Mouse (Mus musculus): ENCODE measurements at regions not wholly inside any gene's neighbourhood (a gene's known extent, or its start where the extent isn't known, plus 50 kb on each side); places are given as distances from the start of the nearest gene placed in this dataset.

DNA sequence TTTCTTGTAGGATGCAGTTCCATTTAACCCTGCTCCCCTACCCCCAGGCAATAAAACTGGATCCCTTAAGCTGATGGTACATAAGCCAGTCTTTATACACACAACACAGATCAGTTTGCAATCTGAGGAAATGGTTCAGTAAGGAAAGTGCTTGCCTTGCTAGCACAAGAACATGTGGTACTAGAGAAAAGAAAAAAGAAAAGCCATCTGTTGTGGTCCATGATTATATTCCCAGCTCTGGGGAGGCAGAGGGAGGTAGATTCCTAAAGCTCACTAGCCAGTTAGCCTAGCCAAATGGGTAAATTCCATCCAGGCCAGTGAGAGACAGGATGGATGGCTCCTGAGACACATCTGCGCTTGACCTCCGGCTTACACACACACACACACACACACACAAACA is 206.2 kb upstream of the Ddx18 start:
- no peaks in the 10 kb centered on the region for H3K36me3 ChIP-seq (ENCODE audit: control insufficient read depth, insufficient read depth)
- H3K9ac ChIP-seq (replicated peaks; ENCODE audit: low read depth, low read length) = no peak overlapping the region
- H3K27ac ChIP-seq (ENCODE audit: low read length) = no peak overlapping the region
- no peak for ATAC-seq
- 100% methylated on average over 2 of the region's 2 CpGs for WGBS
- H3K9me3 ChIP-seq (ENCODE audit: control insufficient read depth, low read length) = no peaks in the 10 kb centered on the region
- no peak overlapping the region for H3K4me3 ChIP-seq (replicated peaks; ENCODE audit: low read length)
- H3K27me3 ChIP-seq (replicated peaks; ENCODE audit: control insufficient read depth, insufficient read depth, low read length) = no peaks in the 10 kb centered on the region
- H3K4me2 ChIP-seq (ENCODE audit: low read length) = no peak overlapping the region
- no peaks in the 10 kb centered on the region for H3K4me1 ChIP-seq (replicated peaks; ENCODE audit: control insufficient read depth, insufficient read depth, low read length)

DNA sequence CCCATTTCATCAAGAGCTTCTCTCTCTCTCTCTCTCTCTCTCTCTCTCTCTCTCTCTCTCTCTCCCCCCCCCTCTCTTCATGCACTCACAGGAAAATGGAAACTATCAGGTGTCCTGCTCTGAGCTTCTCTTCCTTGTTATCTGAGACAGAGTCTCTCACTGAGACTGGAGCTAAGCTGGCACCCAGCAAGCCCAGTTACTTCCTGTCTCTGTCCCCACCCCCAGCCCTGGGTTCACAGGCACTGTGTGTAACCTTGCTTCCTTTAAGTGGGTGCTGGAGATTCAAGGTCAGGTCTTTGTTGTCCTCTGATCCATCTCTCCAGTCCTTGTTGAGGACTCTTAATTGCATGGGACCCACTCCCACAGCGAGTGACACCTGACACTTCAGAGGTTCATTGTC is 203.7 kb upstream of the Ddx18 start:
- Histone ChIP-seq H3K4me3 (replicated peaks; ENCODE audit: low read length) (no peak overlapping the region), H3K36me3 (ENCODE audit: control insufficient read depth, insufficient read depth) (no peaks in the 10 kb centered on the region), H3K4me2 (ENCODE audit: low read length) (no peak overlapping the region), H3K27me3 (replicated peaks; ENCODE audit: control insufficient read depth, insufficient read depth, low read length) (no peaks in the 10 kb centered on the region), H3K27ac (ENCODE audit: low read length) (no peak overlapping the region), H3K9me3 (ENCODE audit: control insufficient read depth, low read length) (no peaks in the 10 kb centered on the region), H3K4me1 (replicated peaks; ENCODE audit: control insufficient read depth, insufficient read depth, low read length) (no peaks in the 10 kb centered on the region), H3K9ac (replicated peaks; ENCODE audit: low read depth, low read length) (no peak overlapping the region)
- 76% methylated on average over 1 of the region's 1 CpGs for WGBS
- no peak for ATAC-seq

- no peak for ATAC-seq
- Histone ChIP-seq H3K36me3 (ENCODE audit: control insufficient read depth, insufficient read depth) (no peaks in the 10 kb centered on the region), H3K9me3 (ENCODE audit: control insufficient read depth, low read length) (no peaks in the 10 kb centered on the region), H3K4me1 (replicated peaks; ENCODE audit: control insufficient read depth, insufficient read depth, low read length) (no peaks in the 10 kb centered on the region), H3K27ac (ENCODE audit: low read length) (no peak overlapping the region), H3K9ac (replicated peaks; ENCODE audit: low read depth, low read length) (no peak overlapping the region), H3K27me3 (replicated peaks; ENCODE audit: control insufficient read depth, insufficient read depth, low read length) (no peaks in the 10 kb centered on the region), H3K4me2 (ENCODE audit: low read length) (no peak overlapping the region), H3K4me3 (replicated peaks; ENCODE audit: low read length) (no peak overlapping the region)
- 61% methylated on average over 12 of the region's 12 CpGs for WGBS
Measured at GRCm38 (mm10) chr1:121770936-121771335, 203.1 kb upstream of the Ddx18 start.

- Histone ChIP-seq H3K27me3 (replicated peaks; ENCODE audit: control insufficient read depth, insufficient read depth, low read length) (no peaks in the 10 kb centered on the region), H3K4me3 (replicated peaks; ENCODE audit: low read length) (no peak overlapping the region), H3K9ac (replicated peaks; ENCODE audit: low read depth, low read length) (no peak overlapping the region), H3K27ac (ENCODE audit: low read length) (no peak overlapping the region), H3K9me3 (ENCODE audit: control insufficient read depth, low read length) (no peaks in the 10 kb centered on the region), H3K36me3 (ENCODE audit: control insufficient read depth, insufficient read depth) (no peaks in the 10 kb centered on the region), H3K4me1 (replicated peaks; ENCODE audit: control insufficient read depth, insufficient read depth, low read length) (no peaks in the 10 kb centered on the region), H3K4me2 (ENCODE audit: low read length) (no peak overlapping the region)
- no peak for ATAC-seq
- 77% methylated on average over 3 of the region's 3 CpGs for WGBS
Measured at GRCm38 (mm10) chr1:121760086-121760485, 192.3 kb upstream of the Ddx18 start.

GRCm38 (mm10) chr1:121745181-121745580 is 177.4 kb upstream of the Ddx18 start:
- Histone ChIP-seq H3K4me1 (replicated peaks; ENCODE audit: control insufficient read depth, insufficient read depth, low read length) (no peaks in the 10 kb centered on the region), H3K9me3 (ENCODE audit: control insufficient read depth, low read length) (no peaks in the 10 kb centered on the region), H3K27me3 (replicated peaks; ENCODE audit: control insufficient read depth, insufficient read depth, low read length) (no peaks in the 10 kb centered on the region), H3K4me2 (ENCODE audit: low read length) (no peak overlapping the region), H3K9ac (replicated peaks; ENCODE audit: low read depth, low read length) (no peak overlapping the region), H3K4me3 (replicated peaks; ENCODE audit: low read length) (no peak overlapping the region), H3K36me3 (ENCODE audit: control insufficient read depth, insufficient read depth) (no peaks in the 10 kb centered on the region), H3K27ac (ENCODE audit: low read length) (no peak overlapping the region)
- 94% methylated on average over 1 of the region's 1 CpGs for WGBS
- ATAC-seq = no peak

DNA sequence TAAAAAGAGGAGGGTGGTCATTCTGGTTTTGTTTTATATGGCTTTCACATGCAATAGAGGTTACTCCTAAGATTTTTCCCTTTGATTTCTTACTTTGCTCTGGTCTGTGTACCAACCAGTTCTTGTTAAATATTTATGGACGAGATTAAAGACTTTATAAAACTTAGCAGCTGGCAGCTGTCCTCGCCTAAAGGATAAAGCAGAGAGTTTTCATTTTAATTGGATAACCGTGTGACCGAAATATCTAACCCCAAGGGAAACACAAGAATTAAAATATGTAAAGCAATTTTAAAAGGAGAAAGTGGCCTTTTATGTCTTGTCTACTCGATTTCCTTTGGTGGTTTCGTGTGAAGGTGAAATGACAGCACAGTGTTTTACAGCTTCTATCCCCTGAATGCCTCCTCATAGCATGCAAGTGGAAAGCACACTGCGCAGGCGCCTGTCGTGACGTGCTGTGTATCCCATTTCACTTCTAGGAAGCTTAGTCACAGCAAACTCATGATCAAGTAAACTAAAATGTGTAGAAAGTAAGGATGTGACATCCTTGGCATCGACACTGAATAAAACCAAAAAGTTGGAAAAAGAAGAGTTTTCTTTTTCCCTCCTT is 167.4 kb upstream of the Ddx18 start:
- Histone ChIP-seq H3K27me3 (replicated peaks; ENCODE audit: control insufficient read depth, insufficient read depth, low read length) (no peaks in the 10 kb centered on the region), H3K4me2 (ENCODE audit: low read length) (no peak overlapping the region), H3K4me1 (replicated peaks; ENCODE audit: control insufficient read depth, insufficient read depth, low read length) (peaks cover 3% of the 10 kb centered on the region; the same call in 1 of the 2 replicates), H3K9me3 (ENCODE audit: control insufficient read depth, low read length) (no peaks in the 10 kb centered on the region), H3K27ac (ENCODE audit: low read length) (no peak overlapping the region), H3K9ac (replicated peaks; ENCODE audit: low read depth, low read length) (no peak overlapping the region), H3K36me3 (ENCODE audit: control insufficient read depth, insufficient read depth) (no peaks in the 10 kb centered on the region), H3K4me3 (replicated peaks; ENCODE audit: low read length) (no peak overlapping the region)
- no peak for ATAC-seq
- WGBS = 68% methylated on average over 11 of the region's 11 CpGs

DNA sequence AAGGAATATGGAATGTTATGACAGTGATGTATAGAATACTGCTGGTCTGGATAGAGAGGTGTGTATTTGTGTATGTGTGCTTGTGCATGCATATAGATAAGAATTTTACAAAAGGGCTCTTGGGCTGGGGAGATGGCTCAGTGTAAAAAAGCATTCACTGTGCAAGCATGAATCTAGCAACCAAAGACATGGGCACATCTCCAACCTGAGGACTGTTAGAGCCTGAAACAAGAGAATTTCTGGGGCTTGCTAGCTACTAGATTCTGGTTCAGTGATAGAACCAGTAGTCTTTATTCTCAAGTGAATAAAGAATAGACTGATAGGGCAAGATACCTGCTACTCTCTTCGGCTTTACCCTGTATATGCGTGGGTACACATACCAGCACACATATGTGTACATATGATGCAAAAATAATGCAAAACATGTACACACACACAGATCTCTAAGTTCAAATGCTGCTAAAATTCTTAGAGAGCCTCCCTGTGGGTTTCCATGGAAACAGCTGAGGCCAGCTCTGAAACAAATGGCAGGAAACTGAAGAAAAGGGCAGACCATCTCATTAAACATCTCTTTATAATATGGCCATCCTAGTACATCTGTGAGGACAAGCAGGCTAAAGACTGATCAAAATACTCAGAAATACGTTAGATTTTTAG is 166.8 kb upstream of the Ddx18 start:
- H3K27me3 ChIP-seq (replicated peaks; ENCODE audit: control insufficient read depth, insufficient read depth, low read length) = no peaks in the 10 kb centered on the region
- ATAC-seq = 0 out of 2 replicates have a peak, but pooled peaks have one; percentile 28
- no peaks in the 10 kb centered on the region for H3K36me3 ChIP-seq (ENCODE audit: control insufficient read depth, insufficient read depth)
- no peak overlapping the region for H3K9ac ChIP-seq (replicated peaks; ENCODE audit: low read depth, low read length)
- 66% methylated on average over 3 of the region's 3 CpGs for WGBS
- no peak overlapping the region for H3K4me3 ChIP-seq (replicated peaks; ENCODE audit: low read length)
- peaks cover 3% of the 10 kb centered on the region; the same call in 1 of the 2 replicates for H3K4me1 ChIP-seq (replicated peaks; ENCODE audit: control insufficient read depth, insufficient read depth, low read length)
- no peak overlapping the region; the same call in 1 of the 2 replicates for H3K27ac ChIP-seq (ENCODE audit: low read length)
- H3K4me2 ChIP-seq (ENCODE audit: low read length) = no peak overlapping the region
- H3K9me3 ChIP-seq (ENCODE audit: control insufficient read depth, low read length) = no peaks in the 10 kb centered on the region

DNA sequence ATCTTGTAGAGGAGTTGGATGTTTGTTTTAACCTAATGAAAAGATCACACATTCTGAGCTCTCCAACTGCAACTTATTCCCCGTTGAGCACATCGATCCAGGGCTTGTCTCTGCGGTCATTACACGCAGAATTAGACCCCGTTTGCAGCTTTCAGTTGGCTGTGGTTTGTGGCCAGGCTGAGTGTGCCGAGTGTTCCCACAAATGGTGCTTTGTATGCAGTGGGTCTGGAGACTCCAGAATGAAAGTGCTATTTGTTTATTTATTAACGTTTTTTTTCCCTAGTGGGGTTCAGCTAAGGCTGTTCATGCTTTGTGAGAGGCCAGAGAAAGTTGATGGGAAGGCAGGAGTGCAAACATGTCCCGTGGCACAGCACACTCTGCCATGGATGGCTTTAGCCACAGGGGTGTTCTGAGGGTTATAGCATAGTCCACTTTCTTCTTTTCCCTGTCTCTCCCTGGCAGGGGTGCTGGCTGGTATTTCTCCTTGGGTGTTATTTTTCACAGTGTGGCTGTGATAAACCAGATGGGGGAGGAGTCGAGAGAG is 141.6 kb upstream of the Ddx18 start:
- no peak overlapping the region for H3K9ac ChIP-seq (replicated peaks; ENCODE audit: low read depth, low read length)
- ATAC-seq = no peak
- H3K36me3 ChIP-seq (ENCODE audit: control insufficient read depth, insufficient read depth) = no peaks in the 10 kb centered on the region
- no peaks in the 10 kb centered on the region for H3K9me3 ChIP-seq (ENCODE audit: control insufficient read depth, low read length)
- no peaks in the 10 kb centered on the region for H3K4me1 ChIP-seq (replicated peaks; ENCODE audit: control insufficient read depth, insufficient read depth, low read length)
- 86% methylated on average over 9 of the region's 9 CpGs for WGBS
- H3K4me3 ChIP-seq (replicated peaks; ENCODE audit: low read length) = no peak overlapping the region
- H3K4me2 ChIP-seq (ENCODE audit: low read length) = no peak overlapping the region
- no peaks in the 10 kb centered on the region for H3K27me3 ChIP-seq (replicated peaks; ENCODE audit: control insufficient read depth, insufficient read depth, low read length)
- H3K27ac ChIP-seq (ENCODE audit: low read length) = no peak overlapping the region

- Histone ChIP-seq H3K9ac (replicated peaks; ENCODE audit: low read depth, low read length) (no peak overlapping the region), H3K4me1 (replicated peaks; ENCODE audit: control insufficient read depth, insufficient read depth, low read length) (no peaks in the 10 kb centered on the region), H3K4me2 (ENCODE audit: low read length) (no peak overlapping the region), H3K27ac (ENCODE audit: low read length) (no peak overlapping the region), H3K27me3 (replicated peaks; ENCODE audit: control insufficient read depth, insufficient read depth, low read length) (no peaks in the 10 kb centered on the region), H3K9me3 (ENCODE audit: control insufficient read depth, low read length) (no peaks in the 10 kb centered on the region), H3K4me3 (replicated peaks; ENCODE audit: low read length) (no peak overlapping the region), H3K36me3 (ENCODE audit: control insufficient read depth, insufficient read depth) (no peaks in the 10 kb centered on the region)
- no peak for ATAC-seq
- 75% methylated on average over 10 of the region's 10 CpGs for WGBS
Measured at GRCm38 (mm10) chr1:121708301-121708700, 140.5 kb upstream of the Ddx18 start.

Measured in forebrain, embryonic 16.5 days (tissue).